Mouse (Mus musculus) stomach, postnatal 0 days (tissue): ENCODE measurements around the gene Reps2. TPM values are rescaled to one million over a fixed set of nuclear protein-coding genes. Genes with fewer than 3 reads are reported as not detected.
A peak's percentile ranks its signal among the peaks of the same experiment; 100 is the strongest.

ENCODE experiments used
- ATAC-seq: fragments of 200-750 bp; cut with Nextera tagmentation; 2 replicates; pipeline ENCODE4 v1.8.0; 2017; ENCODE audit not compliant: low FRiP score, low TSS enrichment
- DNase-seq: peaks from one replicate; pipeline ENCODE4 v3.0.0-alpha.2; 2016; ENCODE audit warnings: low spot score
- H3K27ac ChIP-seq: fragments of 300-500 bp; sonication (generic); replicated peaks from 2 replicates; pipeline ENCODE4 v1.5.1; 2014; ENCODE audit warnings: mild to moderate bottlenecking, control low read depth
- H3K27me3 ChIP-seq: fragments of 300-500 bp; sonication (generic); 2 replicates; pipeline ENCODE4 v1.6.1; 2014; ENCODE audit warnings: low read length; ENCODE audit not compliant: control insufficient read depth, insufficient read depth
- H3K36me3 ChIP-seq: fragments of 300-500 bp; sonication (generic); 2 replicates; pipeline ENCODE4 v1.6.1; 2014; ENCODE audit warnings: low read length, mixed read lengths; ENCODE audit not compliant: control insufficient read depth, insufficient read depth
- H3K4me1 ChIP-seq: fragments of 300-500 bp; sonication (generic); replicated peaks from 2 replicates; pipeline ENCODE4 v1.6.1; 2014; ENCODE audit warnings: antibody characterized with exemption; ENCODE audit not compliant: control insufficient read depth, insufficient read depth
- H3K4me2 ChIP-seq: fragments of 300-500 bp; sonication (generic); replicated peaks from 2 replicates; pipeline ENCODE4 v1.6.1; 2014; ENCODE audit warnings: low read depth, mild to moderate bottlenecking, control low read depth, moderate library complexity
- H3K4me3 ChIP-seq: fragments of 300-500 bp; sonication (generic); 2 replicates; pipeline ENCODE4 v1.5.1; 2014; ENCODE audit warnings: low read depth, low read length, control low read depth
- H3K9ac ChIP-seq: fragments of 300-500 bp; sonication (generic); 2 replicates; pipeline ENCODE4 v1.6.1; 2014; ENCODE audit warnings: mild to moderate bottlenecking, low read length, control low read depth, mixed read lengths
- H3K9me3 ChIP-seq: fragments of 300-500 bp; sonication (generic); 2 replicates; pipeline ENCODE4 v1.6.1; 2016; ENCODE audit warnings: low read length; ENCODE audit not compliant: control insufficient read depth
- CTCF ChIP-seq: IDR thresholded peaks from 2 replicates; pipeline ENCODE4 v1.5.1; 2016; ENCODE audit warnings: antibody characterized with exemption, low read depth, mild to moderate bottlenecking, moderate library complexity
- EP300 ChIP-seq: optimal IDR thresholded peaks from 2 replicates; pipeline ENCODE3; 2016; ENCODE audit warnings: antibody characterized with exemption
- WGBS: fragments of 180-500 bp; shearing (Covaris S2); extraction: QIAGEN DNeasy Blood & Tissue Kit; methylation state at CpG from one replicate; pipeline ENCODE4 v1.1.7; 2014; 5-methylcytosine and 5-hydroxymethylcytosine counted together
- polyA plus RNA-seq: library from polyadenylated mRNA; unstranded; fragments of >200 nt; fragmentation: Nextera tagmentation; extraction: Ambion mirVana; gene quantifications from 2 replicates; pipeline ENCODE4 v1.2.1, GENCODE M21; 2015

The Reps2 gene
- polyA plus RNA-seq, 1 experiment from 2014 or later: 0.72 TPM

DNA sequence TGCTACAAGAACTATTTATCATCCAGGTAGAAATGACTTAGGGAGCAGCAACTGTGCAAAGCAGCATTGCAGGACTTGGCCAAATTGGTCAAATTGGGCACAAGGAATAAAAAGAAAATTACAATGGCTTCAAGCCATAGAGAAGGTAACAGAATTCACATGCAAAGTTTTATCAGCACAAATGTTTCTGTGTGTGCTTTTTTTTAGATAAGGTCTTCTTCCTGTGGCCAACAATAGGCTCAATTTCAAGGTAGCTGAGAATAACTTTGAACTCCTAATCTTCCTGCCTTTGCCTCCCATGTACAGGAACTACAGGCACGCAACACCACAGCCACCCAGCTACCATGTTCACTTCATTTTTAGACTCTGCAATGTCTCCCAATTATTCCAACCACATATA lies 16.7 kb upstream of the Reps2 start:
- no peak overlapping the region for H3K4me3 ChIP-seq
- H3K27me3 ChIP-seq: no peaks in the 10 kb centered on the region
- TF ChIP-seq CTCF (no peak), EP300 (no peak)
- no peak overlapping the region for H3K27ac ChIP-seq
- DNase-seq (no peak), ATAC-seq (no peak)
- 82% methylated on average over 1 of the region's 1 CpGs for WGBS
- H3K9me3 ChIP-seq: no peaks in the 10 kb centered on the region
- no peaks in the 10 kb centered on the region for H3K36me3 ChIP-seq
- no peak overlapping the region for H3K4me2 ChIP-seq
- H3K9ac ChIP-seq: no peak overlapping the region
- no peaks in the 10 kb centered on the region for H3K4me1 ChIP-seq

DNA sequence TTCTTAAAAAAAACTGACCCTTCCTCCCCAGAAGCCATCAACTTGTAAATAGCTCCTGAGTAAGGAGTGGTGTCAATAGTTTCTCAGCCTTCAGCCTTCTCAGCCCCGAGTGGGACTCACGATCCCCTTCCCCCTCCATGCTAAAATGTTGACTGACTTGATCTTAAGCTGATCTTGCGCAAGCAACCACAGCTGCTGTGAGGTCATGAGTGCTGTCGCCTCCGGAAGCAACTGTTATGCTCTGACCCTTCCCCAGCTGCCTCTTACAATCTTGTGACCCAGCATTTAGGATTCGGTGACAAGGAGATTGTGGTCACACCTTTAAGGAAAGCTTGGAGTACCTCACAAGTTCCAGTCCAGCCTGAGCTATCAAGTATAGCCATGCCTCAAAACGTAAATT lies 10.1 kb upstream of the Reps2 start:
- Histone ChIP-seq H3K4me2 (no peak overlapping the region), H3K4me1 (no peaks in the 10 kb centered on the region), H3K36me3 (no peaks in the 10 kb centered on the region), H3K27me3 (no peaks in the 10 kb centered on the region), H3K4me3 (no peak overlapping the region), H3K27ac (no peak overlapping the region), H3K9ac (no peak overlapping the region), H3K9me3 (no peaks in the 10 kb centered on the region)
- 85% methylated on average over 7 of the region's 7 CpGs for WGBS
- ATAC-seq: no peak
- no peak for DNase-seq
- TF ChIP-seq CTCF: no peak
- TF ChIP-seq EP300: no peak

DNA sequence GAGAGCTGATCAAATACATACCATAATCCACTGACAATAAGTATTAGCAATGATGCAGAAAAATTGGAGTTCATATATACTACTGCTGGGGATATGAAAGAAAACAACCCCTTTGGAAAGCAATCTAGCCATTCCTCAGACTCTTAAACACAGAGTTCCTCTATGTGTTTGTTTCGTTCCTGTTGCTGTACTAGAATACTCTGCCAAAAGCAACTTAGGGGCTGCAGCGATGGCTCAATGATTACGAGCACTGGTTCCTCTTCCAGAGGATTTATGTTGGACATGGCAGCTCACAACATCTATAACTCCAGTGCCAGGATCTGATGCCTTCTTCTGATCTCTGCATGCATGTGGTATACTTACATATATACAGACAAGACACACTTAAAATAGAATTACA lies 9.0 kb upstream of the Reps2 start:
- no peaks in the 10 kb centered on the region for H3K4me1 ChIP-seq
- no peak for DNase-seq
- no peak overlapping the region for H3K27ac ChIP-seq
- ATAC-seq: no peak
- no peaks in the 10 kb centered on the region for H3K36me3 ChIP-seq
- H3K27me3 ChIP-seq: no peaks in the 10 kb centered on the region
- H3K9ac ChIP-seq: no peak overlapping the region
- H3K9me3 ChIP-seq: no peaks in the 10 kb centered on the region
- no peak overlapping the region for H3K4me2 ChIP-seq
- H3K4me3 ChIP-seq: no peak overlapping the region
- no peak for TF ChIP-seq EP300
- TF ChIP-seq CTCF: no peak
- 77% methylated on average over 3 of the region's 3 CpGs for WGBS

DNA sequence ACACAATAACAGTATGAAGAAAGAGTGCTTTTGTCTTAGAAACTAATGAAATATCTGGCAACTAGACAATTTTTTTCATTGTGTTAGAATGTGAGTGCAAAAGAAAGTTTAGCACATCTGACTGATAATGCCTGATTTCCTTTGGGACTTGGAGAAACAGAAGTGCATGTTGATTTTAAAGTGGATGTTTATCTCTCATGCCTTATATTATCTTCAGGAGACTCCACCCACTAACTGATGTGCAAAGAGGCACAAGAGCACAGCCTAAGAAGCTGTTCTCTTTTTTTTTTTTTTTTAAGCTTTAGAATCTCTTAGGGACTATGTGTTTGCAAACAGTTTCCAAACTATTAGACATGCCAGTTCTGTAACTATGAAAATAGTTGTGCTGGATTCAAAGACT lies 7.7 kb upstream of the Reps2 start:
- Histone ChIP-seq H3K4me2 (no peak overlapping the region), H3K4me1 (no peaks in the 10 kb centered on the region), H3K4me3 (no peak overlapping the region), H3K9ac (no peak overlapping the region), H3K36me3 (no peaks in the 10 kb centered on the region), H3K27ac (no peak overlapping the region), H3K9me3 (no peaks in the 10 kb centered on the region), H3K27me3 (no peaks in the 10 kb centered on the region)
- no peak for ATAC-seq
- DNase-seq: no peak
- TF ChIP-seq EP300 (no peak), CTCF (no peak)

DNA sequence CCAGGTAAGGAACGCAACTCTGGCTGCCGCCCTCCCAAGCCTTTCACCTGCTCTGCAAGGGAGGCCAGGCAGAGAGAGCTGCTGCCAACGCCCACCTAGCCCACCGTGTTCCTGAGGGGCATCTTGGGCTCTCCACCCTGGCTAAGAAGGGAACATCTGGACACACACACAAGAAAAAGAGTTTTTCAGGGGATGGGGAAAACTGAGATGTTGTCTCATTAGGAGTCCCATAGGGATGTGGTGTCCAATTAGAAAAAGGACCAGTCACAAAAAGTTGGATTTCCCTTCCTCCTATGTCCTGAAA lies 292 bp upstream of the Reps2 start:
- ATAC-seq (no peak), DNase-seq (no peak)
- Histone ChIP-seq H3K4me3 (peak overlapping the region; percentile 56), H3K27ac (no peak overlapping the region), H3K27me3 (no peaks in the 10 kb centered on the region), H3K4me1 (no peaks in the 10 kb centered on the region), H3K9ac (no peak overlapping the region), H3K9me3 (no peaks in the 10 kb centered on the region), H3K36me3 (no peaks in the 10 kb centered on the region), H3K4me2 (peak overlapping the region; percentile 71)
- WGBS: 16% methylated on average over 4 of the region's 4 CpGs
- TF ChIP-seq EP300: no peak
- TF ChIP-seq CTCF: no peak

DNA sequence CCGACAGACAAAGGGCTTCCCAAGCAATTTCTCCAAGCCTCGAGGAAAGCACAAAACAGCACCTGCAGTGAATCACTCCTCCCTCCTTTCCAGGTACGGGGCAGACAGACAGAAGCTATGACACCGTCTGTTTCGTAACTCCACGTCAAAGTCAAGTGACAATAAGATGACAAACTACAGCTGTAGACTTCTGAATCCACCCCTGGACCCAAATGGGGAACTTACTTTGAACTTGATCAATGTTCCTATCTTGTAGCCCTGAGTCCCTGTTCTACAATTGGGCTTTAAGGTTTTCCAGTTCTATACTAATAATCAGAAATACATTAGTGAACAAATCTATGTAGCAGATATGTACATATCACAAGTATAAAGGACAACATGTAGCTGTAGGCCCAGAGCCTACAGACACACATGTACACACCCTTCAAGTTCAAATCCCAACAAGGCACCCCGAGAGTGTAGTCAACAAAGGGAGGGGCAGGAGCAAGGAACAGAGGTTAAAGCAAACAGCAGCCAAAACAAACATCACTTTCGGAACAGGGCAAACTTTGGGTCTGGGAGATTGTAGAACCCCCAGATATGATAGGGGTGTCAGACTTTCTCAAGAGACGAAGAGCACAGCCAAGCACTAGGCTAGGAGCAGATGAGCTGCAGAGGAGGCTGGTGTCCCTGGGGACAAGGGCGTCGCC lies 903 bp downstream of the Reps2 start:
- peak overlapping the region; percentile 71 for H3K4me2 ChIP-seq
- peak overlapping the region; percentile 56 for H3K4me3 ChIP-seq
- no peaks in the 10 kb centered on the region for H3K27me3 ChIP-seq
- ATAC-seq: peak; percentile 67
- H3K9me3 ChIP-seq: no peaks in the 10 kb centered on the region
- TF ChIP-seq CTCF (no peak), EP300 (no peak)
- H3K36me3 ChIP-seq: no peaks in the 10 kb centered on the region
- no peaks in the 10 kb centered on the region for H3K4me1 ChIP-seq
- peak; percentile 19 for DNase-seq
- H3K27ac ChIP-seq: no peak overlapping the region
- 35% methylated on average over 11 of the region's 11 CpGs for WGBS
- H3K9ac ChIP-seq: no peak overlapping the region
